Mouse (Mus musculus): ENCODE data around the gene Gatad2a. TPM values are rescaled to one million over a fixed set of nuclear protein-coding genes. Genes with fewer than 3 reads are reported as not detected.

Gene Gatad2a
- polyA plus RNA-seq, 1 experiment from 2014 or later = 46.9 TPM

DNA sequence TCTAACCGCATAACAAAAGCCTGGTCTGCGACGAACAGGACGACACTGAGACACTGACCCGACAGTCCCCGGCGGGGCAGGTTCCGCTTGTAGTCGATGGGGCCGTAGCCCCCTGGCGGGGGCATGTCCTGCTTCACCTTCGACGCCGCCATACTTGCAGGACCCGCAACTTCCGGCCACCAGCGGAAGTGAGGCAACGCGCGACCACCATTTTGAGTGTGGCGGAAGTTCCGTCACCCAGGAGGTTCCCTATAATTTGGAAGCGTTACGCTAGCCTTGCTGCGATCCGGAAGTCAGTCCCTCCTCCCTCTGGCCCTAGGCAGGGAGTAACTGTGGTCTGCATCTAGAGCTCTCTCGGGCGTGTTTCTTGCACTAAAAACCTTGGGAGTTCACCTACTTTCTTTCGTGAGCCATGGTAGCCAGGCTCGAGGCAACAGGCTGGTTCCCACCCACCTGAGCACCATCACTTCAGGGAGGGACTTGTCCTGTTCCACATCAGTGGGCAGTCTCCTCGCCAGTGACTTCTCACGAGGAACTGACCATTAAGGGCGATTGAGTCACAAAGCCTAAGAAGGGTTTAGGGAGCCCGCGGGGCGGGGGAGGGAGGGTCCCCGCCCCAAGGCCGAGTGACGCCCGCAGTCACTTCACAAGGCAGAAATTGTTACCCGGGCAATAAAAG lies 94.6 kb downstream of the Gatad2a start:
- Histone ChIP-seq H3K9me3 (no peaks in the 10 kb centered on the region), H3K4me1 (replicated peaks) (peaks cover 66% of the 10 kb centered on the region), H3K27ac (peak overlapping the region; percentile 96), H3K4me3 (peak overlapping the region; percentile 70), H3K36me3 (peaks cover 33% of the 10 kb centered on the region), H3K27me3 (ENCODE audit: insufficient read depth, poor library complexity, severe bottlenecking) (no peaks in the 10 kb centered on the region)
- DNase-seq (ENCODE audit: low spot score) = peak; percentile 99
- WGBS = 3% methylated on average over 41 of the region's 41 CpGs

DNA sequence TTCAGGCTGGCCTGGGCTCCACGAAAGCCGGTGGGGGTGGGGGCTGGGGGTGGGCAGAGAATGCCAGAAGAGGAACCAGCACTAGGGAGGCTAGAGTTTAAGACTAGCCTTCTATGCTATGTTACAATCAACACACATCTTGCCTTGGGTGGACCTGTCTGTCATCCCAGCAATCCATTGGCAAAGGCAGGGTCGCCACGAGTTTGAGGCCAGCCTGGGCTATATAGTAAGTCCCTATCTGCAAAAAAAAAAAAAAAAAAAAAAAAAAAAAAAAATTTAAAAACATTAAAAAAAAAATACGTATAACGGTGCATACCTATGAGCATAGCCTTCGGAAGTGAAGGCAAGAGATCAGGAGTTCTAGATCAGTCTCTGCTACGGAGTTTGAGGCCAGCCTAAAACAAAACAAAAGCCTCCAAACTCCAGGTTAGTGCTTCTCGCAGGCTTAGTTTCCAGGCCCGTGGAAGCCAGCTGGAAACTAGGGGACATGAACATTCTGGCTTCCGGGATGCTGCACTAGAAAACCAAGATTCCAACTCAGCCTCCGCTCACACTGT lies 95.2 kb downstream of the Gatad2a start:
- no peak for DNase-seq (ENCODE audit: low spot score)
- WGBS = 23% methylated on average over 12 of the region's 12 CpGs

DNA sequence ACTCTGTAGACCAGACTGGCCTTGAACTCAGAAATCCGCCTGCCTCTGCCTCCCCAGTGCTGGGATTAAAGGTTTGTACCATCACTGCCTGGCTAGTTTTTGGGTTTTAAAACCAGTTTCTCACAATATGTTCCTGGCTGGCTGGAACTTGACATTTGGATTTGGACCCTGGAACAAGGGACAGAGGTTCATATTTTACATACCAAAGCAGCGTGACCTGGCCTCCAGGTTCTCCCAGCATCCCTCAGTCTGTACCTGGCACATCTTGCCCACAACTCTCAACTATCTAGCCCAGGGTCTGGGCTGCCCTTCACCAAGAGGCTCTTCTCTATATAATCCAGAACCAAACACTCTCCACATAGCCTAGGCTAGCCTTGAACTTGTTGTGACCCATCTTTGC lies 96.3 kb downstream of the Gatad2a start:
- no peak overlapping the region for H3K27ac ChIP-seq
- H3K4me3 ChIP-seq = peak overlapping the region; percentile 70; the same call in 1 of the 2 replicates
- DNase-seq (ENCODE audit: low spot score) = no peak
- peaks cover 83% of the 10 kb centered on the region for H3K4me1 ChIP-seq (replicated peaks)
- no peaks in the 10 kb centered on the region for H3K27me3 ChIP-seq (ENCODE audit: insufficient read depth, poor library complexity, severe bottlenecking)
- whole genome bisulfite sequencing = 97% methylated on average over 2 of the region's 2 CpGs
- H3K36me3 ChIP-seq = peaks cover 50% of the 10 kb centered on the region
- H3K9me3 ChIP-seq = no peaks in the 10 kb centered on the region

More for the DNA sequence above, 95.2 kb downstream of the Gatad2a start:
- Histone ChIP-seq H3K4me3 (peak overlapping the region; percentile 70), H3K27me3 (ENCODE audit: insufficient read depth, poor library complexity, severe bottlenecking) (no peaks in the 10 kb centered on the region), H3K4me1 (replicated peaks) (peaks cover 72% of the 10 kb centered on the region), H3K9me3 (no peaks in the 10 kb centered on the region), H3K27ac (peak overlapping the region; percentile 96), H3K36me3 (peaks cover 39% of the 10 kb centered on the region)

- Histone ChIP-seq H3K4me1 (replicated peaks) (peaks cover 86% of the 10 kb centered on the region), H3K9me3 (no peaks in the 10 kb centered on the region), H3K4me3 (no peak overlapping the region), H3K27me3 (ENCODE audit: insufficient read depth, poor library complexity, severe bottlenecking) (no peaks in the 10 kb centered on the region), H3K27ac (no peak overlapping the region), H3K36me3 (peaks cover 69% of the 10 kb centered on the region)
- 87% methylated on average over 6 of the region's 6 CpGs for WGBS
- DNase-seq (ENCODE audit: low spot score) = no peak
Observed at GRCm38 (mm10) chr8:69897857-69898256, 98.3 kb downstream of the Gatad2a start.

GRCm38 (mm10) chr8:69895772-69896451 lies 100.3 kb downstream of the Gatad2a start:
- H3K27ac ChIP-seq = no peak overlapping the region
- peaks cover 91% of the 10 kb centered on the region for H3K4me1 ChIP-seq (replicated peaks)
- no peak for DNase-seq (ENCODE audit: low spot score)
- peaks cover 15% of the 10 kb centered on the region for H3K27me3 ChIP-seq (ENCODE audit: insufficient read depth, poor library complexity, severe bottlenecking)
- H3K36me3 ChIP-seq = peaks cover 76% of the 10 kb centered on the region
- 74% methylated on average over 4 of the region's 4 CpGs for WGBS
- H3K4me3 ChIP-seq = no peak overlapping the region
- no peaks in the 10 kb centered on the region for H3K9me3 ChIP-seq

DNA sequence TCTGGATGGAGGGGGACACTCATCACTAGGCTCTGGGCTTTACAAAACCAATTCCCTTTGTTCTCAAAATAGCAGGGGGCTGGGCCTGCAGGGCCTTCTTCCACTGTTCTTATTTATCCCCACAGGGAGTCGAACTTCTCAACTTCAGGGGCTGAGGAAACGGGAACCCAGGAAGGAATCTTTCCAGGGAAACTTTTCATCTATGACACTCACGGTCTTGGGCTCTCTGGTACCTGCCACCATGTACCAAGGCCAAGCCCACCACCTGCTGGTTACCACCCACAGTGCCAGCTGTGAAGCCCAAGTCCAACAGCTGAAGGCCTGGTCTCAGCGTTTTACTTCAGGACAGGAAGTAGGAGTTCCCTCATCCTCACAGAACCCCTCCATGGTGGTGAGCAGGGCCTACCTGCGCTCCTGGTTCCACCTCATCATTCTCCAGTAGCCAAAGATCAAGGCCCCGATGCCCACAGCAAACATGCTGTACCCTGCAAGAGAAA lies 101.3 kb downstream of the Gatad2a start:
- Histone ChIP-seq H3K27me3 (ENCODE audit: insufficient read depth, poor library complexity, severe bottlenecking) (peaks cover 25% of the 10 kb centered on the region), H3K4me3 (no peak overlapping the region), H3K36me3 (peaks cover 77% of the 10 kb centered on the region), H3K27ac (no peak overlapping the region), H3K9me3 (no peaks in the 10 kb centered on the region), H3K4me1 (replicated peaks) (peaks cover 84% of the 10 kb centered on the region)
- WGBS = 50% methylated on average over 6 of the region's 6 CpGs
- DNase-seq (ENCODE audit: low spot score) = no peak

DNA sequence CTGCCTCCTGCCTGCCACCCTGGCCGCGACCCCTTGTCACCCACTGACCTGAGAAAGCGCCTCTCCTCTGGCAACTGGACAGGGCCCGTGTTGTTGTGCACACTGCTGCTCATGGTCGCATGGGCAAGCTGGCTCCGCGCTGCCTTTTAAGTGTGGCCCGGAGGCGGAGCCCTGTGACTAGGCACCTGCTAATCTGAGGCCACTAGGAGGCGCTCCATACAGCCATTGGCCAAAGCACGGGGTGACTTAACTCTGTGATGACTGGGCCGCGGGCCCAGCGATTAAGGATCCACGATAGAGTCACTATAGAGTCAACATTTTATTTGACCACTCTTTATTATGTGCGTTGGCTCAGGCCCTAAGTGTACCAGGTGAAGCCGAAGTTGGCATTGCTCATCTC lies 102.3 kb downstream of the Gatad2a start:
- peak; percentile 75 for DNase-seq (ENCODE audit: low spot score)
- H3K4me3 ChIP-seq = no peak overlapping the region
- H3K36me3 ChIP-seq = peaks cover 67% of the 10 kb centered on the region
- peaks cover 36% of the 10 kb centered on the region for H3K27me3 ChIP-seq (ENCODE audit: insufficient read depth, poor library complexity, severe bottlenecking)
- H3K4me1 ChIP-seq (replicated peaks) = peaks cover 84% of the 10 kb centered on the region
- no peaks in the 10 kb centered on the region for H3K9me3 ChIP-seq
- H3K27ac ChIP-seq = no peak overlapping the region
- 40% methylated on average over 17 of the region's 17 CpGs for WGBS

GRCm38 (mm10) chr8:69890813-69891241 lies 105.4 kb downstream of the Gatad2a start:
- H3K4me3 ChIP-seq = peak overlapping the region; percentile 16; the same call in 1 of the 2 replicates
- H3K36me3 ChIP-seq = peaks cover 38% of the 10 kb centered on the region
- 31% methylated on average over 19 of the region's 19 CpGs for WGBS
- H3K4me1 ChIP-seq (replicated peaks) = peaks cover 86% of the 10 kb centered on the region
- H3K27me3 ChIP-seq (ENCODE audit: insufficient read depth, poor library complexity, severe bottlenecking) = peaks cover 66% of the 10 kb centered on the region
- H3K27ac ChIP-seq = 0 out of 2 replicates have a peak overlapping the region, but pooled peaks have one; percentile 18
- peak; percentile 70 for DNase-seq (ENCODE audit: low spot score)
- H3K9me3 ChIP-seq = no peaks in the 10 kb centered on the region

- 5% methylated on average over 32 of the region's 32 CpGs for WGBS
- DNase-seq (ENCODE audit: low spot score) = peak; percentile 34
Observed at GRCm38 (mm10) chr8:69888902-69889301, 107.3 kb downstream of the Gatad2a start.

DNA sequence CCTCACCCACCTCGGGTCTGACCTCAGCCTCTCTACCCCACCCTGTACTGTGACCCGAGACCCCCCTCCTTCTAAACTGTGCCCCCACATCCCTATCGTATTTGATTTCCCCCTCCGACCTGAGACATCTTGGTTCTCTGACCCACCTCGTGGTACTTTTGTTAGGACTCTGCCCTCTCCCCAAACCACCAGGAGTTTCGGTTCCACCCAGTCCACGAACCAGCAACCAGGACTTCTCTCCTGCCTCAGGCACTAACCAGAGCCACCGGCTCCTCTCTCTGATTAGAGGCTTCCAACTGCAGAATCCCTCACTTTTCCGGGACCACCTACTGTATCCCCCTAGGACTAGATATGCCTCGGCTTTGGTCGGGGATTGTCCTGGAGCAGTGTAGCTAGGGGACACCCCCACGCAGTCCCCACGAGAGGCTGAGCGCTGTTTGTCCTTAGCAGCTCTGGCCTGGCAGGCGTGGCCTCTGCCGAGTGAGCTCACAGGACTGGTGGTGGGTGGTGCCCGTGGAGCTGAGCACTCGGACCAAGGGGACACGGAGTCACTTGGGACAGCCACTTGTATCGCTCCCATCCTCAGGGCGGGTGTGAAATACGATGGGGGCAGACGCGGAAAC lies 107.8 kb downstream of the Gatad2a start:
- DNase-seq (ENCODE audit: low spot score) = peak; percentile 37
- H3K36me3 ChIP-seq = peaks cover 15% of the 10 kb centered on the region
- no peak overlapping the region for H3K27ac ChIP-seq
- H3K9me3 ChIP-seq = no peaks in the 10 kb centered on the region
- H3K27me3 ChIP-seq (ENCODE audit: insufficient read depth, poor library complexity, severe bottlenecking) = peaks cover 91% of the 10 kb centered on the region
- peaks cover 62% of the 10 kb centered on the region for H3K4me1 ChIP-seq (replicated peaks)
- H3K4me3 ChIP-seq = peak overlapping the region; percentile 41
- 6% methylated on average over 24 of the region's 24 CpGs for WGBS

More at GRCm38 (mm10) chr8:69888902-69889301, 107.3 kb downstream of the Gatad2a start:
- Histone ChIP-seq H3K36me3 (peaks cover 20% of the 10 kb centered on the region), H3K27me3 (ENCODE audit: insufficient read depth, poor library complexity, severe bottlenecking) (peaks cover 85% of the 10 kb centered on the region), H3K4me3 (peak overlapping the region; percentile 38), H3K4me1 (replicated peaks) (peaks cover 67% of the 10 kb centered on the region), H3K9me3 (no peaks in the 10 kb centered on the region), H3K27ac (no peak overlapping the region)

DNA sequence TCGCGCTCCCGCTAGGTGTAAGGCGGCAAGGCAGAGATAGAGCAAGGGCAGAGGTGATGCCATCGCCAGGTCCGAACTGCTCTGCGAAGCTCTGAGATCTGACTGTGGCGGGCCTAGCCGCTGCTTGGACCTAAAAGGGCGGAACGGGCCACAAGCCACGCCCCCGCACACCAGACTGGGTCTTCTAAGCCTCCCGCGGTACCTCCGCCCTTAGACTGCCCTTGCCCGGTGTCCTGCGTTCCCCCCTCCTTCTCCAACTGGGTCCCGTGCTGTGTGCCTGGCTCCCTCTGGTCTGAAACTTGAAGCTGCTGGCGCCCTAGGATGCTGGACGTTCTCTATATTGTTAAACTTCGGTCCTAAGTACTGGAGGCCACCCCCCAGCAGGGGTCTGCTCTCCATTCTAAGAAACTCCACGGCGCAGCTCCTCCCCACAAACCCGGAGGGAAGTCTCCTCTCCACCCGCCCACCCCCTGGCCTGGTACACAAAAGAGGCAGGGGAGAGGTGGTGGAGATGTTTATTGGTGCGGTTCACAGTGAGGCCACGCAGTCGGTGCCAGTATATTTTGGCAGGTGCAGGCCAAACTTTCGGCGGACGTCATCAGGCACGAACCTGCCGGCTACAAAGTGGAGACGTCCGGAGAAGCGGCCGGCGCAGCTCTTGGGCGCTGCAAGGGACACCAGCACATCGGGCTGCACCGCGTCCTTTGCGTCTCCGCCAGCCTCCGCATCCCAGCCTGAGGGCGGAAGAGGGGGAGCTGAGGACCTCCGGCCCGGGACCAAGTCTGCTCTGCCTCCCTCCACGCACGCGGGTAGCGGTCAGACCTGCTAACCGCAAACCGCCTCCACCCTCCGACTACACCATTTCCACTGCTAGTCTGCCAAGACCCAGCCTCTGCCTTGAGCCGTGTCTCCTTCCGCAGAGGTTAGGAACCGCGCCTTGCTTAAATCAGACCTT lies 108.6 kb downstream of the Gatad2a start, which contains the start of gene Cilp2:
Gene Cilp2, minus strand, starts transcription at position 399 of the 955 bp plus-strand sequence.
- H3K27me3 ChIP-seq (ENCODE audit: insufficient read depth, poor library complexity, severe bottlenecking) = peaks cover 99% of the 10 kb centered on the region
- peaks cover 62% of the 10 kb centered on the region for H3K4me1 ChIP-seq (replicated peaks)
- peak within 1 kb of the TSS; percentile 41 for H3K4me3 ChIP-seq
- no peak within 1 kb of the TSS for H3K27ac ChIP-seq
- peak; percentile 56 for DNase-seq (ENCODE audit: low spot score)
- H3K9me3 ChIP-seq = no peaks in the 10 kb centered on the region
- under 1% methylated on average over 60 of the region's 60 CpGs for WGBS
- H3K36me3 ChIP-seq = peaks cover 7% of the 10 kb centered on the region; the same call in 1 of the 2 replicates

Measured in hindbrain, embryonic 10.5 days (tissue).